Mouse (Mus musculus): ENCODE results near the gene Pcyox1.

DNA sequence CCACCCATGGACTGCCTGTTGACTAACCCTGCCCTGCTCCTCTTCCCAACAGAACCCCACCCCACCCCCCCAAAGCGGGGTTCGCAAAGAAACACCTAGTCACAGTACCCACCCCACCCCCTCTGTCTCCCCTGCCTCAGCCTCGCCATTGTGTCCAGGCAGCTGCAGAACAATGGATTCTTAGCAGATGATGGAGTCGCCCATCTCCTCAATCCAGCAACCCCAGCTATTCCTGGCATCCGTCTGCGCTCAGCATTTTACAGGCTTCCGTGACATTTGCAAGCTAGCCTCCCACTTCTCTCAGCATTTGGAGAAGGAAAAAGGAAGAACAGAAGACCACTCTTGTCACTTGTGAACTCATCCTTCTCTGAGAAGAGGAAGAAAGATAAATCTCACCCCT lies 53.3 kb downstream of the Pcyox1 start:
- no peak for TF ChIP-seq POLR2A (IDR thresholded peaks at IDR 0.05; ENCODE audit: low read depth, low read length)
- no peak for TF ChIP-seq CTCF (IDR thresholded peaks at IDR 0.05; ENCODE audit: extremely low read depth, insufficient read depth, insufficient read length, insufficient replicate concordance)

Data from spleen, adult 2 months (tissue).